Mouse (Mus musculus): ENCODE results near the gene Efhd2. TPM values are rescaled to one million over a fixed set of nuclear protein-coding genes. Genes with fewer than 3 reads are reported as not detected.

Gene Efhd2
- 45.8 and 48.4 TPM in 2 replicates for polyA plus RNA-seq (2015; fragmentation: Nextera tagmentation; extraction: Ambion mirVana)

DNA sequence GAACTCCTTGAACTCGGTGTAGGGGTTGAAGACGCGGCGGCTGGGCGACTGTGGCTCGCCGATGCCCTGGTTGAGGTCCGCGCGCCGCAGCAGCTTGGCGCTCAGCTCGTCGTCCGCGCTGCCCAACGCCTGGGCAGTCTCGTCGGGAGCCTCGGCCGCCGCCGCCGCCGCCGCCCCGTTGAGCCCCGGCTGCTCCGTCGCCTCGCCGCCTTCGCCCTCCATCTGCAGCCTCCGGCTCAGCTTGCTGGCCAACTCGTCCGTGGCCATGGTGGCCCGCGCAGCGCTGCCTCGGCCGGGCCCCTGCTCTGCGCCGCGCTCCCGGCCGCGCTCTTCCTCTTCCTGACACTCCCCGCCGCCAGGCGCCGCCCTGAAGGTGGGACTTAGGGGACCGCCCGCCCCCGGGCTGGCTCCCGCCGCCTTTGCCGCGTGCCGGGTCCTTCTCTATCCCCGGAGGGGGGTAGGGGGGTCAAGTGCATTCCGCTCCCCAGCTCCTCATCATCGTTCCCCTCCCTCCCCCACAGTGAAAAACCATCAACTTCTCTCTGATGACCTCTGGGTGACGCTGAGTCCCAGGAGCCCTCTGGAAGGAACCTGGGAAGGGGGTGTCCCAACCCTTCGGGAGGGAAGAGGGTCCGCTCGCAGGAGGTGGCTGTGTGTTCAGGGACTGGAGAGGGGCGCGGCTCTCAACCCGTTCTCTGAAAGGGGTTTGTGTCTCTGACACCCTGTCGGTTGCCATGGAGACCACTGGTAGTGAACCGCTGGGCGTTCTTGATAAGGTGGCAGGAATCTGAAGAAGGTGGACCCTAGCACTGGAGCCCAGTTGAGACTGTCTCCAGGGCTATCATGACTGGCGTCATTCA is at the start of gene Efhd2:
Gene Efhd2, minus strand, starts transcription at position 320 of the 860 bp plus-strand sequence.
- ATAC-seq (ENCODE audit: insufficient read depth): peak; percentile 93
- peak within 1 kb of the TSS; percentile 88 for H3K27ac ChIP-seq (replicated peaks)
- peak within 1 kb of the TSS; percentile 84 for H3K9ac ChIP-seq
- H3K4me1 ChIP-seq (replicated peaks): peaks cover 66% of the 10 kb centered on the region
- peak within 1 kb of the TSS; percentile 87 for H3K4me3 ChIP-seq (replicated peaks)
- peaks cover 12% of the 10 kb centered on the region for H3K36me3 ChIP-seq (replicated peaks)
- no peaks in the 10 kb centered on the region for H3K9me3 ChIP-seq (replicated peaks)
- peaks cover 40% of the 10 kb centered on the region for H3K27me3 ChIP-seq
- H3K4me2 ChIP-seq: peak within 1 kb of the TSS; percentile 99
- under 1% methylated on average over 73 of the region's 73 CpGs for WGBS (ENCODE audit: insufficient replicate concordance)

DNA sequence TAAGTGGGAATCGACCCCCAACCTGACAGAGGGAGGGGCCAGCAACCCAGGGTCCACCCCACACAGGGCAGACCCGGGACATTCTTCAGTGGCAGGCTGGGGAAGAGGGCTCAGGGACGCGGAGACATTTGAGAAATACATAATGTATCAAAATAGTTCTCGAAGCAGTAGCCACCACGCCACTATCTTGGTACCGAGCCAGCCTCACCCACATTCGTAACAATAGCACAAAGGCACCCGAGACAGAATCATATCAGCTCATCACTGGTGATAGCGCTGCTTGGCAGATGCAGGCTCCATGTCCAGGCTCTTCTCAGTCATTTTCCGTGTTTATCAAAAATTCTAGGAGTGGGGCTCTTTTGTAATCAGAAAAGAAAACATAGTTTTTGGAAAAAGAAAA is 49.2 kb upstream of the Efhd2 start:
- no peaks in the 10 kb centered on the region for H3K27me3 ChIP-seq
- no peak overlapping the region for H3K27ac ChIP-seq (replicated peaks)
- H3K4me3 ChIP-seq (replicated peaks): no peak overlapping the region
- H3K36me3 ChIP-seq (replicated peaks): no peaks in the 10 kb centered on the region
- H3K4me2 ChIP-seq: no peak overlapping the region
- WGBS (ENCODE audit: insufficient replicate concordance): 62% methylated on average over 11 of the region's 11 CpGs
- no peak overlapping the region for H3K9ac ChIP-seq
- no peaks in the 10 kb centered on the region for H3K4me1 ChIP-seq (replicated peaks)
- H3K9me3 ChIP-seq (replicated peaks): no peaks in the 10 kb centered on the region
- no peak for ATAC-seq (ENCODE audit: insufficient read depth)

DNA sequence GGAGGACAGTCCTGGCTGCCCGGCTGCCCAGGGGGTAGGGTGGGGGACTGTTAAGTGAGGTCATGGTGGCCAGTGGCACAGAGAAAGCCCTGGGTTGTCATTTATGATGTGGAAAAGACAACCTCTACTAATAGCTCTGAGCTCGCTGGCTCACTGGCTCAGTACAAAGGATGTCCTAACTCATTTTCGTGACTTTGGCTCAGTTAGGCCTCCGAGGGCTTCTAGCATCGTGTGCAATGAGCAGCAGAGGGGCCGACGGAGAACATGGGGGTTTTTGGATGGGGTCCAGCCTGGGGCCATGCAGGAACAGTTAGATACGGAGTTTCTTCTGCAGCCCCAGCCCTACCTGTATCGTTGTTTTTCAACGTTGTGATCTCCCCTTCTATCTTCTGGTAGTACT is 45.7 kb upstream of the Efhd2 start:
- Histone ChIP-seq H3K27ac (replicated peaks) (no peak overlapping the region), H3K36me3 (replicated peaks) (no peaks in the 10 kb centered on the region), H3K9ac (no peak overlapping the region), H3K4me1 (replicated peaks) (no peaks in the 10 kb centered on the region; the same call in 1 of the 2 replicates), H3K4me2 (no peak overlapping the region), H3K27me3 (no peaks in the 10 kb centered on the region; the same call in 1 of the 2 replicates), H3K4me3 (replicated peaks) (no peak overlapping the region), H3K9me3 (replicated peaks) (no peaks in the 10 kb centered on the region)
- 70% methylated on average over 10 of the region's 10 CpGs for WGBS (ENCODE audit: insufficient replicate concordance)
- ATAC-seq (ENCODE audit: insufficient read depth): no peak

DNA sequence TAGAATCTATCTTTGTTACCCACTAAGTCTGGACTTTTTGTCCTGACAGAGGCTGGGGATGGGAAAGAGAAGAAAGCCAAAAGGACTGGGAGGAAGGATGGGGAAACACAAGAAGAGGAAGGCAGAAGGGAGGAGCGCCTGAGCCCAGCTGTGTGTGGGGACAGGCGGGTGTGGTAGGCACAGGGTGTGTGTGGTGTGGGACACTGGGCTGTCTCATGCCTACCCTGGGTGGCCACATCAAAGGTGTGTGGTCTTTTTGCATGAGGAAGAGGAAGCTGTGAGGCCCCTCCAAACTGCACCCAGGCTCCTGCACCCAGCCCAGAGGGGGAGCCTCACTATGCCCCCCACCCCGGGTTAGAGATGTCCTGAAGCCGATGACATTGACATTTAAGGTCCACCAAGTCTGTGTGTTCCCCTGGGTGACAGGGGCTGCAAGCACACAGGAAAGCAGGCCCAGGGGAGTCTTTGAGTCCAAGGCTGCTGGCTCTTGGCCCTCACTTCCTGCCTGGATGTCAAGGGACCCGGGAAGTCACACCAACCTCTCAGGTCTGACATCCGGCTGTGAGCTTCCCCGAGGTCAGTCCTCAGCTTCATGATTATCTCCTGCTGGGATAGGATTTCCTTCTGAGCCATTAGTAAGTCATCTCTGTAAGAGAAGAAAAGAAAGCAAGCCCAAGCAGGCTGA is 43.2 kb upstream of the Efhd2 start:
- WGBS (ENCODE audit: insufficient replicate concordance): 30% methylated on average over 7 of the region's 7 CpGs

DNA sequence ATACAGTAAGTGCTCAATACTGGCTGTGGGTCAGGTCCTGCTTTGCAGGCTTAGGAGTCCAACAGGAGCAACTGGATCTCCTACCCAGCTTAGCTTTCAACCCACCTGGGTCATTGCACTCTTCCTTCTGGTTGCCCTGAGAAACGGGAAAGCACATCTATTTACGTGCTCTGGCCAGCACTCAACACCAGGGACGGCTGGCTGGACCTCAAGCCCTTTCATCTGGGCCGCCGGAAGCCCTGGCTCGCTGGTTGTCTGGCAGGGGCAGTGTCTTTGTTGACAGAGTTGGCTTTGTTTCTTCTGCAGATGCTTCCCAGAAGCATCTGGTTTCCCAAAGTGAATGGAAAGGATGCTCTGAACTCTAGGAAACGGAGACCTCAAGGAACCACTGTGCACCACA is 39.3 kb upstream of the Efhd2 start:
- Histone ChIP-seq H3K4me1 (replicated peaks) (no peaks in the 10 kb centered on the region; the same call in 1 of the 2 replicates), H3K9ac (no peak overlapping the region), H3K27me3 (no peaks in the 10 kb centered on the region; the same call in 1 of the 2 replicates), H3K4me2 (no peak overlapping the region), H3K4me3 (replicated peaks) (no peak overlapping the region), H3K36me3 (replicated peaks) (no peaks in the 10 kb centered on the region), H3K27ac (replicated peaks) (no peak overlapping the region), H3K9me3 (replicated peaks) (no peaks in the 10 kb centered on the region)
- WGBS (ENCODE audit: insufficient replicate concordance): 54% methylated on average over 7 of the region's 7 CpGs
- no peak for ATAC-seq (ENCODE audit: insufficient read depth)

More for the DNA sequence above, 43.2 kb upstream of the Efhd2 start:
- Histone ChIP-seq H3K27ac (replicated peaks) (no peak overlapping the region), H3K27me3 (no peaks in the 10 kb centered on the region; the same call in 1 of the 2 replicates), H3K4me3 (replicated peaks) (no peak overlapping the region), H3K4me2 (no peak overlapping the region), H3K36me3 (replicated peaks) (no peaks in the 10 kb centered on the region), H3K4me1 (replicated peaks) (no peaks in the 10 kb centered on the region; the same call in 1 of the 2 replicates), H3K9ac (no peak overlapping the region), H3K9me3 (replicated peaks) (no peaks in the 10 kb centered on the region)
- ATAC-seq (ENCODE audit: insufficient read depth): no peak

DNA sequence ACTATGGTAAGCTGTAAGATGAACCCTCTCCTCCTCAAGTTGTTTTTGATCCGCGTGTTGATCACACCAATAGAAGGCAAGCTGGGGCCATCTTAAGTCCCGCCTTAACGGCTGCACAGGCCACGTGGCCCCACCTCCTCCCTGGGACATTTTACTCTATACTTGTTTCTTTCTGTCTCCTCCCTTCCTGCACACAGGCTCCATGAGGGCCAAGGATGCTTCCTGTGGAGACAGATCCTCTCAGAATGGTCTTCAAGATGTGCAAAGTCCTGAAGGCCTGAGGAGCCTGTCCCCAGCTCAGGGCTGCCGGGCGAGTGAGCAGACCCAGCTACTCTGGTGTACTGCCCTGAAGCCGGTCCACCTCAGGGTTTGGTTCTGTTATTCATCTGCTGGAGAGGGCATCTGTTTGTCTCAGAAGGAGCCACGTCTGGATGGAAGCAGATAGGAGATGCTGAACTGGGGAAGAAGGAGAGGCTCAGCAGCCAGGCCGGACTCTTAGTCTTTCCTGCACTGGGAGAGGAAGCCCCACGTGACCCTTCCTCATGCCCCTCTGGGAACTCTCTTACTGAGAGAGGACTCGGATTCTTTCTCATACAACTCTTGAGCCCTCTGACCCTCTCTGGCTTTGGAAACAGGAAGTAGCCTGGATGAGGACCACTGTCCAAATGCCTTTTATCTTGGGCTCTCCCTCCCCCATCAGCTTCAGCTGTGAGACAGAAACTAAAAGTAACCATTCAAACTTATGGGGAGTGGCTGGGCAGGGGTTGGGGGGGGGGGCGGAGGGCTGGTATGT is 38.7 kb upstream of the Efhd2 start:
- Histone ChIP-seq H3K36me3 (replicated peaks) (no peaks in the 10 kb centered on the region), H3K4me1 (replicated peaks) (no peaks in the 10 kb centered on the region; the same call in 1 of the 2 replicates), H3K4me2 (no peak overlapping the region), H3K9me3 (replicated peaks) (no peaks in the 10 kb centered on the region), H3K27me3 (no peaks in the 10 kb centered on the region; the same call in 1 of the 2 replicates), H3K27ac (replicated peaks) (no peak overlapping the region), H3K4me3 (replicated peaks) (no peak overlapping the region), H3K9ac (no peak overlapping the region)
- no peak for ATAC-seq (ENCODE audit: insufficient read depth)
- WGBS (ENCODE audit: insufficient replicate concordance): 56% methylated on average over 13 of the region's 13 CpGs

DNA sequence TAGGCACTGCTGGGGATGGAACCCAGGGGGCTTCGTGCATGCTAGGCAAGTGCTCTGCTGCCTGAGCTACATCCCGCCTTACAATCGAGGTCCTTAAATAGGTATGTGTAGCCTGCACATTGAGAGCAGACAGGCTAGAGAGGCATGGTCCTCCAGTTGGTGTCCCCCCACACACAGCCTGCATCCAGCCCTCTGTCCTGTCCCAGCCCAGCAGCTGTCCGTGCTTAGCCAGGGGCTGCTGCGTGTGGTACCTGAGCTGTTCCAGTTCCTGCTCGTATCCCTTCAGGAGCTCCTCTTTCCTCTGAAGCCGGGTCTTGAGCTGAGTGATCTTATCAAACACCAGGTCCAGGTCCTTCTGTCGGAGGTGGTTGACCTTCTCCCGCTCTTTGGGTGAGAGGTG is 30.0 kb upstream of the Efhd2 start:
- Histone ChIP-seq H3K27ac (replicated peaks) (no peak overlapping the region), H3K4me1 (replicated peaks) (no peaks in the 10 kb centered on the region), H3K27me3 (peaks cover 7% of the 10 kb centered on the region; the same call in 1 of the 2 replicates), H3K36me3 (replicated peaks) (no peaks in the 10 kb centered on the region), H3K9me3 (replicated peaks) (no peaks in the 10 kb centered on the region), H3K9ac (no peak overlapping the region), H3K4me2 (no peak overlapping the region), H3K4me3 (replicated peaks) (no peak overlapping the region)
- 61% methylated on average over 9 of the region's 9 CpGs for WGBS (ENCODE audit: insufficient replicate concordance)
- no peak for ATAC-seq (ENCODE audit: insufficient read depth)

DNA sequence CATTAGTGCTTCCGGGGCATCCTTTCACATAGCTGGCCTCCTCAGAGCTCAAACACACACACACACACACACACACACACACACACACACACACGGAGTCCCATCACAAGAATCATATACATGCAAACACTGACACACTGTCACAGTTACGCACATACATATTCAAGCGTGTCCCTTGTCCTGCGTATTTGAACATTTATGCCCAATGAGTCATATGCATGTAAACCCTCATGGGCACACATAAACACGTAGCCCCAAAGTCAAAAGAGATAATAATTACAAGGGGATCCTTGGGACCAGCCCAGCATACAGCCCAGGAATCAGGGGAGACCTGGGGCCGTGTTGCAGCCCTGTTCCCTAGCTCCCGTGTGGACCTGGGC is 27.7 kb upstream of the Efhd2 start:
- ATAC-seq (ENCODE audit: insufficient read depth): no peak
- no peak overlapping the region for H3K27ac ChIP-seq (replicated peaks)
- H3K9ac ChIP-seq: no peak overlapping the region
- no peaks in the 10 kb centered on the region for H3K9me3 ChIP-seq (replicated peaks)
- H3K36me3 ChIP-seq (replicated peaks): no peaks in the 10 kb centered on the region
- H3K4me3 ChIP-seq (replicated peaks): no peak overlapping the region
- H3K4me2 ChIP-seq: no peak overlapping the region
- WGBS (ENCODE audit: insufficient replicate concordance): 74% methylated on average over 8 of the region's 8 CpGs
- no peaks in the 10 kb centered on the region for H3K4me1 ChIP-seq (replicated peaks)
- H3K27me3 ChIP-seq: peaks cover 14% of the 10 kb centered on the region

DNA sequence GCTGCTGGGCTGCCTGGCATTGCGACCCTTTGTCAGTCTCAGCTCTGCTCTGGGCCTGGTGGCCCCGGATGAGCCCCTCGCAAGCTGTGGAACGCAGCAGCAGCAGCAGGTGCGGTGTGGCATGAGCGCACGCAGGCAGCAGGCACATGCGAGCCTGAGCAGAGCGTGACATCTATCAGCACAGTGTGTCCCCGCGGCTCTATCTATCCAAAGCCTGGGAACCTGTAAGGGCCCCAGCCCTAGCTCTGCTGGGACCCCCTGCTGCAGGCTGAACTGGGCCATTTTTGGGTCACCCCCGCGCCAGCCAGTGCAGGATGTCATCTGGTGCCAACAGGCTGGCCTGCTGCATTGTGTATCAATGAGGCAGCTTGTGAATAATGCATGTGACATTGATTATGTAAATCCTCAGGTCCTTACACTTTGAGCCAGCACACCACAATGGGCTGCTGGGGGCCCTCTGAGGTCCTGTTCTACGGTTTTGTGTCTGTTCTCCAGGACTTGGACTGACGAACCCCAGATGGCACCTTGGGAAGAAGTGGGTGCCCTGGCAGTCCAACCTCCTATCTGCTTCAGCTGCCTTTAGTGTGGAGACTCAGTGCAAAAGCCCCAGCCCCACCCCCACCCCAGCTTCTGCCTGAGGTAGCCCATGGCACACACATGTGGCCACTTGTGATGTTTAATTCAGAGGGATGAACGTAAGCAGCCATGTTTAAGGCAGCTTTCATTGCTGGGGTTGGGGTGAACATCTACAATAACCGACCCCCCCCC is 27.2 kb upstream of the Efhd2 start:
- Histone ChIP-seq H3K9ac (no peak overlapping the region), H3K4me3 (replicated peaks) (no peak overlapping the region), H3K9me3 (replicated peaks) (no peaks in the 10 kb centered on the region), H3K27me3 (peaks cover 14% of the 10 kb centered on the region), H3K27ac (replicated peaks) (no peak overlapping the region), H3K4me2 (no peak overlapping the region), H3K36me3 (replicated peaks) (no peaks in the 10 kb centered on the region), H3K4me1 (replicated peaks) (no peaks in the 10 kb centered on the region)
- ATAC-seq (ENCODE audit: insufficient read depth): no peak
- WGBS (ENCODE audit: insufficient replicate concordance): 74% methylated on average over 17 of the region's 17 CpGs

DNA sequence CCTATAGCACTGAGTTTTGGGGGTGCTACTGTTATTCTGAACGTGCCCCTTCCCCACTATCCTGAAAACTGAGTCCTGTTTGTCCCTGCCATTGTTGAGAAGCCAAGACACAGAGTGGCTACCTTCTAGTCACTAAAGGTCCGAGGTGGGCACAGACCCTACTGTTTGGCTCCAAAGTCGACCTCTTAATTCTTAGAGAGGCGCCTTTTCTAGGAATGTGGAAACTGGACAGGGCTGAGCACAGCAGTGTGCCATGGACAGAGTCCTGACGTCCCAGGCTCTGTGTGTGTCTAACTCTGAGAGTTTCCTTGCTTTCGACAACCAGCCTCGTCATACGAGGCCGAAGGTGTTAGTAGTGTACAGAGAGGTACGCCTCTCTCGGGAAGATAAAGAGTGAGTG is 25.7 kb upstream of the Efhd2 start:
- no peaks in the 10 kb centered on the region for H3K9me3 ChIP-seq (replicated peaks)
- H3K4me3 ChIP-seq (replicated peaks): no peak overlapping the region
- peaks cover 3% of the 10 kb centered on the region; the same call in 1 of the 2 replicates for H3K4me1 ChIP-seq (replicated peaks)
- no peak overlapping the region for H3K9ac ChIP-seq
- ATAC-seq (ENCODE audit: insufficient read depth): no peak
- H3K27me3 ChIP-seq: peaks cover 21% of the 10 kb centered on the region
- 53% methylated on average over 11 of the region's 11 CpGs for WGBS (ENCODE audit: insufficient replicate concordance)
- H3K36me3 ChIP-seq (replicated peaks): no peaks in the 10 kb centered on the region
- no peak overlapping the region for H3K27ac ChIP-seq (replicated peaks)
- H3K4me2 ChIP-seq: no peak overlapping the region

All from liver, embryonic 15.5 days (tissue).